In genomic region chr5:149184104-149184843, GRCm38 (mm10) we compare ENCODE assay signal across 8 mouse cellular contexts. TPM values are rescaled to one million over a fixed set of nuclear protein-coding genes. Genes with fewer than 3 reads are reported as not detected.
DNase-seq lines count a peak whose midpoint lies in the region; ATAC-seq and TF ChIP-seq lines count a peak whose summit lies in the region.

Uspl1 (plus strand) TSS chr5:149184350.
Hmgb1 (minus strand) TSS chr5:149184489.

- under 1% methylated on average over 58 of the region's 59 CpGs for WGBS in kidney, embryonic 14.5 days
- under 1% methylated on average over 58 of the region's 59 CpGs for WGBS in limb, embryonic 15.5 days

- TF ChIP-seq POLR2A in bone marrow macrophage, adult 2 months (IDR thresholded peaks at IDR 0.05; ENCODE audit: borderline replicate concordance, low read depth, low read length), result 0 out of 2 replicates have a peak, but pooled peaks have one; percentile 14
- TF ChIP-seq POLR2A in embryonic fibroblast, embryonic 13.5 days (IDR thresholded peaks at IDR 0.05; ENCODE audit: low read depth, low read length), result peak; percentile 96

- peak within 1 kb of the TSS; percentile 88 for H3K9ac ChIP-seq in kidney, embryonic 14.5 days (ENCODE audit: low read depth, low read length)
- peak within 1 kb of the TSS; percentile 82 for H3K9ac ChIP-seq in limb, embryonic 15.5 days

- no peak for TF ChIP-seq CTCF in bone marrow macrophage, adult 2 months (IDR thresholded peaks at IDR 0.05; ENCODE audit: low read depth, low read length)
- TF ChIP-seq CTCF in embryonic fibroblast, embryonic 13.5 days (IDR thresholded peaks at IDR 0.05; ENCODE audit: borderline replicate concordance, insufficient read depth, low read length), result no peak

- DNase-seq in A20 (ENCODE audit: low read depth, low spot score), result peak; percentile 99
- peak; percentile 98 for DNase-seq in heart, adult 9 months (ENCODE audit: low spot score in 2 of 2)
- peak; percentile 99 to 100 for DNase-seq in monocyte, adult 2 months (ENCODE audit: low read depth in 1 of 2, low spot score in 2 of 2)
- DNase-seq in spleen, postnatal 36 days (ENCODE audit: low spot score in 2 of 2), result peak; percentile 98

- peaks cover 11% of the 10 kb centered on the region for H3K36me3 ChIP-seq in kidney, embryonic 14.5 days (ENCODE audit: control insufficient read depth, insufficient read depth, low read length)
- H3K36me3 ChIP-seq in limb, embryonic 15.5 days, result peaks cover 5% of the 10 kb centered on the region

- no peaks in the 10 kb centered on the region for H3K27me3 ChIP-seq in kidney, embryonic 14.5 days (ENCODE audit: control insufficient read depth, insufficient read depth, low read length)
- H3K27me3 ChIP-seq in limb, embryonic 15.5 days, result no peaks in the 10 kb centered on the region

- H3K27ac ChIP-seq in bone marrow macrophage, adult 2 months (ENCODE audit: insufficient read depth, low read depth, low read length), result peak within 1 kb of the TSS; percentile 100
- peak within 1 kb of the TSS; percentile 97 for H3K27ac ChIP-seq in embryonic fibroblast, embryonic 13.5 days (ENCODE audit: insufficient read depth, low read length)
- peak within 1 kb of the TSS; percentile 96 for H3K27ac ChIP-seq in kidney, embryonic 14.5 days (ENCODE audit: low read depth, low read length)
- H3K27ac ChIP-seq in limb, embryonic 15.5 days, result peak within 1 kb of the TSS; percentile 98

- ATAC-seq in kidney, embryonic 14.5 days (ENCODE audit: low FRiP score, low TSS enrichment), result peak; percentile 98
- peak; percentile 96 for ATAC-seq in limb, embryonic 15.5 days (ENCODE audit: insufficient number of reproducible peaks, low FRiP score, low TSS enrichment, low read depth)

- H3K9me3 ChIP-seq in kidney, embryonic 14.5 days (ENCODE audit: control insufficient read depth, low read length), result no peaks in the 10 kb centered on the region
- no peaks in the 10 kb centered on the region for H3K9me3 ChIP-seq in limb, embryonic 15.5 days

- peak within 1 kb of the TSS; percentile 97 for H3K4me3 ChIP-seq in bone marrow macrophage, adult 2 months (ENCODE audit: insufficient read depth, low read length)
- H3K4me3 ChIP-seq in embryonic fibroblast, embryonic 13.5 days (ENCODE audit: insufficient read depth, low read length), result peak within 1 kb of the TSS; percentile 67
- H3K4me3 ChIP-seq in kidney, embryonic 14.5 days (ENCODE audit: low read length), result peak within 1 kb of the TSS; percentile 87
- peak within 1 kb of the TSS; percentile 75 for H3K4me3 ChIP-seq in limb, embryonic 15.5 days

- H3K4me2 ChIP-seq in kidney, embryonic 14.5 days (replicated peaks; ENCODE audit: low read depth, low read length), result peak within 1 kb of the TSS; percentile 79
- peak within 1 kb of the TSS; percentile 56 for H3K4me2 ChIP-seq in limb, embryonic 15.5 days

- H3K4me1 ChIP-seq in bone marrow macrophage, adult 2 months (ENCODE audit: control insufficient read depth, insufficient read depth, low read length), result peaks cover 13% of the 10 kb centered on the region
- H3K4me1 ChIP-seq in embryonic fibroblast, embryonic 13.5 days (ENCODE audit: control insufficient read depth, insufficient read depth, low read length), result no peaks in the 10 kb centered on the region
- H3K4me1 ChIP-seq in kidney, embryonic 14.5 days (ENCODE audit: control insufficient read depth, insufficient read depth, low read length), result peaks cover 13% of the 10 kb centered on the region
- H3K4me1 ChIP-seq in limb, embryonic 15.5 days, result peaks cover 15% of the 10 kb centered on the region

RNA-seq across cellular contexts. Expression of gene Uspl1, which starts in this region (rescaled TPM):
- 14.8 and 15.4 TPM in 2 replicates for polyA plus RNA-seq in bone marrow macrophage, adult 2 months (2012; ENCODE audit: insufficient read depth, insufficient read length, missing spikeins)
- polyA plus RNA-seq in embryonic fibroblast, embryonic 13.5 days (2011; ENCODE audit: insufficient read length, low read depth, missing spikeins), result 31.3 and 37.2 TPM in 2 replicates
- polyA plus RNA-seq in kidney, embryonic 14.5 days (2014; fragmentation: Nextera tagmentation; extraction: Ambion mirVana), result 44.2 and 53.9 TPM in 2 replicates
- polyA plus RNA-seq in limb, embryonic 15.5 days (2015; fragmentation: Nextera tagmentation; extraction: Ambion mirVana), result 38.2 and 41.1 TPM in 2 replicates

RNA-seq across cellular contexts. Expression of gene Hmgb1, which starts in this region (rescaled TPM):
- polyA plus RNA-seq in bone marrow macrophage, adult 2 months (2012; ENCODE audit: insufficient read depth, insufficient read length, missing spikeins), result 89.1 and 109 TPM in 2 replicates
- polyA plus RNA-seq in embryonic fibroblast, embryonic 13.5 days (2011; ENCODE audit: insufficient read length, low read depth, missing spikeins), result 131 and 138 TPM in 2 replicates
- 1,862 and 2,225 TPM in 2 replicates for polyA plus RNA-seq in kidney, embryonic 14.5 days (2014; fragmentation: Nextera tagmentation; extraction: Ambion mirVana)
- polyA plus RNA-seq in limb, embryonic 15.5 days (2015; fragmentation: Nextera tagmentation; extraction: Ambion mirVana), result 1,175 and 1,273 TPM in 2 replicates

Comparison
In these comparisons a context has a peak if more than half of its experiments do, and no peak if none do; other contexts are left out.
1. Peak in every context shown above with its lines: DNase-seq, ATAC-seq, H3K4me3 ChIP-seq and H3K27ac ChIP-seq.